Mouse (Mus musculus): ENCODE results near the gene Ergic3.

Ergic3 gene

DNA sequence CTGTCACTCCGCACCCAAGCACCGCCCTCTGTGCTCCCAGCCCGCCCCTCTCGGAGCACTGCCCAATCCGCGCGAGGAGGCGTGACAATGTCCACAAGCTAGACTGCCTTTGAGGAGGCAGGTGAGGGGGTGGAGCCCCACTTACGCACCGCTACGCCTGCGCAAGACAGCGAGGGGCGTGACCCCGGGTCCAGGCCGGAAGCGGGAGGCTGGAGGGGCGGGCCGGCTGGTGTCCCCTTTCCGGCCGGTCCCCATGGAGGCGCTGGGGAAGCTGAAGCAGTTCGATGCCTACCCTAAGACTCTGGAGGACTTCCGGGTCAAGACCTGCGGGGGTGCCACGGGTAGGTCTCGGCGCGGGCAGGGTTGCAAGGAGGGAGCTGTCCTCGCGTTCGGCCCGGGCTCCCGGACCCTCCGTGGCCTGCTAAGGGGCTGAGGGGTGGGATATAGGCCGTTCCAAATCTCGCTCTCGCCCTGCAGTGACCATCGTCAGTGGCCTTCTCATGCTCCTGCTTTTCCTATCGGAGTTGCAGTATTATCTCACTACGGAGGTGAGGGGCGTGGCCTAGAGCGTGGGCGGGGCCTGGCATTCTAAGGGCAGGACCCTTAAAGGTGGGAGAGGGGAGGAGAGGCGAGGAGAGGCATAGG, at the start of gene Ergic3, which contains the start of gene 6430550D23Rik:
Gene Ergic3 (plus strand): TSS at position 158 of the 645 bp plus-strand sequence.
Gene 6430550D23Rik (minus strand): TSS at position 90 of the 645 bp plus-strand sequence.
- DNase-seq (ENCODE audit: low spot score in 2 of 2) = peak; percentile 99

DNA sequence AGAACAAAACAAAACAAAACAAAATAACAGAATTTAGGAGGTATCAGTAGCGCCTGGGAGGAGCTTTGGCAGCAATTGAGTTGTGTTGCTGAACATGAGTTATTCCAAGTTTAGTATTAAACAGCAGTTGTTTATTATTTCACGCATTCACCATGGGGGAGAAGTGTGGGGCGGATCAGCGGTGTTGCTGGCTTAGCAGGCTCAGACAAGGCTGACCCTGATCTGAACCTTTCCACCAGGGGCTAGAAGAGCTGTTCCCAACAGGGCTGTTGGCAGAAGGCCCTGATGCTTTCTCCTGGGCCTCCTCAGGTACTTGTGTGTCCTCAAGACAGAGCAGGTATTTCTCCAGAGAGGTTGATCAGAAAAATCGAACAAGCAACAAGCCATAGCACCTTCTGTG, 47.9 kb upstream of the Ergic3 start:
- DNase-seq (ENCODE audit: low spot score in 2 of 2) = no peak

DNA sequence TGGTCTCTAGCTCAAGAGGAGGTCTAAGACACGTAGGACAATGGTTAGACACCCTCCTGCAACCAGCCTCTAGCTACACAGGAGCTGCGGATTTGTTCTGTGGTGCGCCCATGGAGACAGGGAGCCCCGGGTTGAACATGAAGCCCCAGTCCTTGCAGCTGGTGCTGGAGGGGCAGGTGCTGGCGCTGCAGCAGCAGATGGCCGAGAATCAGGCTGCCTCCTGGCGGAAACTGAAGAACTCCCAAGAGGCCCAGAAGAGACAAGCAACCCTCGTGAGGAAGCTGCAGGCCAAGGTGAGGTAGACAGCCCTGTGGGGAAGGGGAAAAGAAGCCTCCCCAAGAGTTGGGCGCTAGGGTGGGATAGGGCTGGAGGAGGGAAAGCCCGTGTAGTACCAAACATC, 46.0 kb upstream of the Ergic3 start:
- peak; percentile 57 to 71 for DNase-seq (ENCODE audit: low spot score in 2 of 2)

DNA sequence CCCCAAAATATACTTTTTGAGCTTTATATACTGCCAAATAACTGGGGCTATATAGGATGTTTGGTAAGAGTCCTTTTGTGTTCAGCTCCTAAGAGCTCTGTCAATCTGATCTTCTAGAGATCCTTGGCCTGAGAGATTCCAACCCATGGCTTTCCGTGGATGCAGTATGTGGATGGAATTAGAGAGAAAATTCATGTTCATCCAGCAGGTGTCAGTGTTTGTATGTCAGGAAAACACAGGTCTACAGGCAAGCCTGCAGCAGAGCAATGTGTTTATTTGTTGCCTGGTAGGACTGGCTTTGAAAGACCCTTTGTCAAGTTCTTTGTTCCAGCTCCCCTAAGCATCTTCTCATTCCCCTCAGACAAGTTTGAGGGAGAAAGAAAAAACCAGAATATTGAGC, 44.9 kb upstream of the Ergic3 start:
- DNase-seq (ENCODE audit: low spot score in 2 of 2) = no peak

DNA sequence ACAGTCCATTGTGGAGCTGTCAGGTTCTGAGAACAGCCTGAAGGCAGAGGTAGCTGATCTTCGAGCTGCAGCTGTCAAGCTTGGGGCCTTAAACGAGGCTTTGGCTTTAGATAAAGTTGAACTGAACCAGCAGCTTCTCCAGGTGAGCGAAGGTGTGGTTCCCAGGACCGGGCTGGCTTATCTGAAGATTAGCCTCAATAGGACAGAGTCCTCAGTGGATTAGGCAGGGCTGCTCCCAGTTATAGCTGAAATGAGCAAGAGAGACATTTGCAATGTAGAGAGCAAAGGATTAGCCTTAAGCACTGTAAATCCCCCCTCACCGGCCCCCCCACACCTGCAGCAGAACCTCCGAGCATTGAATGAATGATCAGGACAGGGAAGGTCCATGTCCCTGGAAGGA, 34.5 kb upstream of the Ergic3 start:
- no peak for DNase-seq (ENCODE audit: low spot score in 2 of 2)

DNA sequence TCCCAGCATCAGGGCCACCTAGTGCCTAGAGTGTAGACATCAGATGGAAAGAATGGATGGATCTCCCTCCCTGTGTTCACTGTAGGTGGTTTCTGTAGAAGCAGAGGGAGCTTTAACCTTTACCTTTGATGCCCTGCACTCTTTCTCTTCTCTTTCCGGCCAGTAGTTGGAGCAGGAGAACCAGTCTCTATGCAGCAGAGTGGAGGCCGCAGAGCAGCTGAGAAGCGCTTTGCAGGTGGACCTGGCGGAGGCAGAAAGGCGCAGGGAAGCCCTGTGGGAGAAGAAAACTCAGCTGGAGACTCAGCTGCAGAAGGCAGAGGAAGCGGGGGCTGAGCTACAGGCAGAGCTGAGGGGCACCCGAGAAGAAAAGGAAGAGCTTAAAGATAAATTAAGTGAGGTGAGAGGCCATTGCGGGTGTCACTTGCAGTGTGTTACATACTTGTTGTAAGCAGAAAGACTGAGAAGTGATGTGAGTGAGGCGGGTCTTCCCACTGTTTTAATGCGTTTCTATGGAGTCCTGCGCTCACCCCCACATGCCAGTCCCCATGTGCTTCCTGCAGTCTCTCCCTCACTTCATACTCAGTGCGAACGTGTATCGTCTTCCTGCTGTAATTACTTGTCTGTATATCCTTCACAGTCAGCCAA, 33.6 kb upstream of the Ergic3 start:
- peak; percentile 45 for DNase-seq (ENCODE audit: low spot score in 2 of 2)

DNA sequence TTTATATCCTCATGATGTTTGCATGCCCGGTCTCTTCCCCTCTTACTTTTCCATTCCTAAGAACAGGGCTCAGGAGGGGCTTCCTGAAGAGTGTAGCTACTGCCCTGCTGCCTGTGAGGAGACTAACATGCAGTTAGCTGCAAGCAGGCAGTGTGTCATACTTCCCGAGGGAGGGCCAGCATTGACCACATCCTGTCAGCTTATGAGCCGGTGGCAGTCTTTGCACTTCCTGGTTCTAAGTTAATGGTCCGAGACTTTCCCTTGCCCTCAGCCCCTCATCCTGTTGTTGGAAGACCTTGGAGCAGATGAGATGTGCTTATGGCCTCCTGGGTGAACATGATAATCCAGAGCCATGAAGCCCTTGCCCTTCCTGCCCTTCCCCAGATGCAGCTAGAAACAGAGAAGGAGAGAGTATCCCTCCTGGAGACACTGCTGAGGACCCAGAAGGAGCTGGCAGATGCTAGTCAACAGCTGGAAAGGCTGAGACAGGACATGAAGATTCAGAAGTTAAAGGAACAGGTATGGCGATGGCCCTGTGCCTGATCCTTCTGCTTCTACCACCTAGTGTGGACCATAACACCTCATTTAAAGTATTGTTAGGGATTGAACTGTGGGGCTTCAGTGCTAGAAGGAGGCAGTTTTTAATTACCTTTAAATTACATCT, 28.4 kb upstream of the Ergic3 start:
- DNase-seq (ENCODE audit: low spot score in 2 of 2) = peak; percentile 82 to 83

DNA sequence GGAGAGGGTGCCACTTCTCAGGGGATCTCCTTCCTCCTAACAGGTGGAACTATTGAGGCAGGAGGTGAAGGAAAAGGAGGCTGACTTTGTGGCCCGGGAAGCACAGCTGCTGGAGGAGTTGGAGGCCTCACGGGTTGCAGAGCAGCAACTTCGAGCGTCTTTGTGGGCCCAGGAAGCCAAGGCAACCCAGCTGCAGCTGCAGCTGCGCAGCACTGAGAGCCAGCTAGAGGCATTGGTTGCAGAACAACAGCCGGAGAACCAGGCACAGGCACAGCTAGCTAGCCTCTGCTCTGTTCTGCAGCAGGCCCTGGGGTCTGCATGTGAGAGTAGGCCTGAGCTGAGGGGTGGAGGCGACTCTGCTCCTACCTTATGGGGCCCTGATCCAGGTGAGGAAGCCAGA, 22.1 kb upstream of the Ergic3 start:
- DNase-seq (ENCODE audit: low spot score in 2 of 2) = no peak

DNA sequence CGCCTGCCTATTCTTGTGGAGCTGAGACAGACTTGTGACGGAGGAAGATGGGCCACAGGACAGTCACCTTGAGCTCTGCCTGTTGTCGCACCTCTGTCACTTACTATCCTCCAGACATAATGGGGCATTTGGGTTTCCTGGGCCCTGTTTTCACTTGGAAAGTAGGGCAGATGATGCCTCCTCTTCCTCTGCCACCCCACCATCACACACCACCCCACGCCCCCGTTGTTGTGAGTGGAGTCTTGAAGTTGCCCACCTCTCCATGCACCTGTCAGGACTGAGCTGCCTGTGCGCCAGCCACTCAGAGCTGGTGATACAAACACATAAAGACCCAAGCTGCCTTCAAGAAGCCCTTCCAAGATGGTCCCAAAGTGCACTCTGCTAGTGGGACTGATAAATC, 20.7 kb upstream of the Ergic3 start:
- DNase-seq (ENCODE audit: low spot score in 2 of 2) = no peak

DNA sequence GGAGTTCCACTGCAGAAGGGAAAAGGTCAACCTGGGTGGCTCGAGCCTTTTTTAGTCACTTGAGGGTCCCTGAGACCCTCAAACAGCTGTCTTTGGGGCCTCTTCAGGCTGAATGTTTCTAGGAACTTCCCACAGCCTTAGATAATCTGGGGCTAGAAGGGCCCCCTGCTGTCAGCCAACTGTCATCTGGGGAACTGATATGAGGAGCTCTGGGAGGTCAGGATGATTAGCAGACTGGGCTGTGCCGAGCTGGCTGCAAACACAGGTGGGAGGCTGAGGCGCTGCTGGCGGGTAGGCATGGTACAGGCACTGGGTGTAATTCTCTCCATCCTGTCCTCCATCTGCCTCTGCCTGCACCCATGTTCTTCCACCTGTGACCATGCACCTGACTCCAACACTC, 18.8 kb upstream of the Ergic3 start:
- DNase-seq (ENCODE audit: low spot score in 2 of 2) = peak; percentile 39 to 49

DNA sequence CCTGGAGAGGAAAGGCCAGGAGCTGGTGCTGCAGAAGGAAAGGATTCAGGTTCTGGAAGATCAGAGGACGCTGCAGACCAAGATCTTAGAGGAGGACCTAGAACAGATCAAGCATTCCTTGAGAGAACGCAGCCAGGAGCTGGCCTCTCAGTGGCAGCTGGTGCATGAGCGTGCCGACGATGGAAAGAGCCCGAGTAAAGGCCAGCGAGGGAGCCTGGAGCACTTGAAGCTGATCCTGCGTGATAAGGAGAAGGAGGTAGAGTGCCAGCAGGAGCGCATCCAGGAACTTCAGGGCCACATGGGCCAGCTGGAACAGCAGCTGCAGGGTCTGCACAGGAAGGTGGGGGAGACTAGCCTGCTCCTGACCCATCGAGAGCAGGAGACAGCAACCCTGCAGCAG, 16.7 kb upstream of the Ergic3 start:
- no peak for DNase-seq (ENCODE audit: low spot score in 2 of 2)

DNA sequence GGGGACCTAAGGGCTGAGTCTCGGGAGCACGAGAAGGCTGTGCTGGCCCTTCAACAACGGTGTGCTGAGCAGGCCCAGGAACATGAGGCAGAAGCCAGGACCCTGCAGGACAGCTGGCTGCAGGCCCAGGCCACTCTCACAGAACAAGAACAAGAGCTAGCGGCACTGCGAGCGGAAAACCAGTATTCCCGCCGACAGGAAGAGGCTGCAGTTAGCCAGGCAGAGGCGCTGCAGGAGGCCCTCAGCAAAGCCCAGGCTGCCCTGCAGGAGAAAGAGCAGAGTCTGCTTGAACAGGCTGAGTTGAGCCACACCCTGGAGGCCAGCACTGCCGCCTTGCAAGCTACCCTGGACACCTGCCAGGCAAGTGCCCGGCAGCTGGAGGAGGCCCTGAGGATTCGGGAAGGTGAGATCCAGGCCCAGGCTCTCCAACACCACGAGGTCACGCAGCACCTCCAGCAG, 16.0 kb upstream of the Ergic3 start:
- DNase-seq (ENCODE audit: low spot score in 2 of 2) = peak; percentile 22 to 31

DNA sequence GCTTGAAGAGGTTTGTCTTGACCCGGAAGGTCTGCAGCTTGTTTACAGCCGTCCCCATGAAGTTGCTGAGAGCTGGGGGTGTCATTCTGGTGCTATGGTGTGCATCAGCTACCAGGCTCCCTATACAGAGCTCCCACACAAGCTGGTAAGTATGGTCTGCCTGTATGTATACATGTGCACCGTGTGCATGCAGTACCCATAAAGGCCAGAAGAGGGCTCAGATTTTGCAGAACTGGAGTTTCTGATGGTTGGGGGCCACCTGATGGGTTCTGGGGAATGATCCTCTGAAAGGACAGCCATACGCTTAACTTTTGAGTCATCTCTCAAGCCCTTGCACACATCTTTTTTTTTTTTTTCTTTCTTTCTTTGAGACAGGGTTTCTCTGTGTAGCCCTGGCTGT, 2.5 kb upstream of the Ergic3 start:
- DNase-seq (ENCODE audit: low spot score in 2 of 2) = no peak

DNA sequence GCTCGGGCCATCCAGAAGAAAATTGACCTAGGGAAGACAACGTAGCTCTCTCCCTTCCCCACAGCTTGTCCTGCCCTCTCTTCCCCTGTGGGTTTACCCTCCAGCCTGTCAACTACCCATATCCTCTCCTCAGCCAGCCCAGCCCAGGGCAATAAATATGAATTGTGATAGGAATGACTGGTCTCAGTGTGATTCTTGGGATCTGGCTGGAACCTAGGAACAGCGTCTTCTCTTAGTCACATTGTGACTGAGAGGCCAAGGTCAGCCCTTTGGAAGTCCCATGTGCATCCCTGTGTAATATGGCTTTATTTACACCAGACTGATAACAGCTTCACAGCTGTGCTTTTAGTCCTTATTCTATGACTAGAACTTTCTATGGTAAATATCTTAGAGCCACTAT, 10.3 kb downstream of the Ergic3 start:
- no peak for DNase-seq (ENCODE audit: low spot score in 2 of 2)

DNA sequence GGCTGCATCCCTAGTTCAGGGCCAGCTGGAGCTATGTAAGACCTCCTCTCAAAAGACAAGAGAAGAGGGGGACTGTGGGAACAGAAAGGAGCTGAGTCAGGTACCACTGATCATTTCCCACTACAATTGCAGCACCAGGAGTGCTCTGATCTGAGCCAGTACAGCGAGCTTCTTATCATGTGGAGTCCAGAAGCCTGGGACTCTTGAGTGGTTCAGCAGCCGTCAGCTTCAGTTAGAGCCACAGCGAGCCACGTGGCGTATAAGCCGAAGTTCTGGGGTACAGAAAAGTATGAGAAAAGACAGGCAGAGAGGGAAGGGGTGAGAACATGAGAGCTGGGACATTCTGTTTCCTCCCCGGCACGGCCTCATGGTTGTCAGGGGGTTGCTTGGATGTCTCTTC, 13.4 kb downstream of the Ergic3 start:
- DNase-seq (ENCODE audit: low spot score in 2 of 2) = no peak

DNA sequence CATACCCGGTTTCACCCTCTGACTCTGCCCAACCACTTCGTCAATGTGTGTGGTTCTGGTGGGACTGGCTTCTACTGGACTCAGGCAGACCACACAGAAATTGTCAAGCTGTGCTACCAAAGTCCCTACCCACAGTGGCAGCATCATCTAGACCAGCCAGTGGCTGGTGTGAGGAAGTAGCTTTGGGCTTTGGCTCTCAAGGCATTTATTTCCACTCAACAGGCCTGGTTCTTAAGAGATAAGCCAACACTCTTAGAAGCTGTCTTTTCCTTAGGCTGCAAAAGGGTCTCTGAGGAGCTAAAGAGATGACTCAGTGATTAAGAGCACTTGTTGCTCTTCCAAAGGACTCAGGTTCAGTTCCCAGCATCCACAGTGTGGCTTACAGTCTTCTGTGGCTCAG, 13.9 kb downstream of the Ergic3 start:
- DNase-seq (ENCODE audit: low spot score in 2 of 2) = no peak

DNA sequence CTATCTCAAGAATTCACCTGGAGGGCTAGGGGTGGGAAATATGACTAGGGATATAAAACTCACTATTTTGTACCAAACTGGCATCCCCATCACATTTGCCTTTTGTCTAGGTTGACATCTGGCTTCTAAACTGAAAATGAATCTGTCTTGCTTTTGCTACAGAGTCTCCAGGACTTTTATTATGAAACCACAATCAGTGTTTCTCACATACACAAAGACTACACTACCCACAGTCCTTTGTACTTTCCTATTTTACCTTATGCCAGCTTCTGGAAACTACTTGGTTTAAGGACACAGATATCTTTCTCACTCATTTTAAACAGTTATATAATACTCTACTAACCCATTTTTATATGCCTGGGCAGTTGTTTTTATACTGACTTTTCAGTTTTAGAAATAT, 17.6 kb downstream of the Ergic3 start:
- DNase-seq (ENCODE audit: low spot score in 2 of 2) = no peak

DNA sequence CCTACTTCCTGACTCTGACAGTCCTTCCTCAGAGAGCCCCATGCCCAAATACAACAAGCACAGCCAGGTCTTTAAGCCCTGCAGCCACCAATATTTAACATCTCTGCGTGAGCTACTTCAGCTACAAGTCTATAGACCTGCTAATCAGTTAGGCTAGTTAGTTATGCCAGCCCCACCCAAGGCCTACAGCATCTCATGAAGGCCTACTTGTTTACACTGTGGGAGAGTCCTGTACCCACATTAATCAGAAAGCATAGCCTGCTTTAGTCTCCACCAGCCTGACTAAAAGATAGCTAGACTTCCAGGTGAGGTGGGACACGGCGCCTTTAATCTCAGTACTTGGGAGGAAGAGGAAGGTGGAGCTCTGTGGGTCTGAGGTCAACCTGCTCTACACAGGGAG, 31.5 kb downstream of the Ergic3 start:
- DNase-seq (ENCODE audit: low spot score in 2 of 2) = no peak

DNA sequence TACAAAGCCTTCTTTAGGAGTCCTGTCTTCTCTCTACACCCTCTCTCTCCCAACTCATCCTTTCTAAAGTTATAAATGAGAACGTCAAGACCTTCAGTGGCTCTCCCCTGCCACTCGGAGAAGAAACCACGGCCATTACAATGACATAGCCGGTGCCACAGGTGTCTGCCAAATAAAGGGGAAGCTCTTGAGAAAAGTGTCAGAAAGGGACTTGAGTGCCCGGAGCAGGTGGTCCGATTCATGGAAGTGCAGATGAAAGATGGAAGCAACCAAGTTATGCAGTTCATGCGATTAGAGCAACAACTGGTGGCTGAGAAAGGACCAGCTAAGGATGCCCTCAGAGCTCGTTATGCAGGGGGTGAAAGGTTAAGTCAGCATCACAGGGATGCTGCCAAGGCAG, 35.1 kb downstream of the Ergic3 start:
- DNase-seq (ENCODE audit: low spot score in 2 of 2) = no peak

DNA sequence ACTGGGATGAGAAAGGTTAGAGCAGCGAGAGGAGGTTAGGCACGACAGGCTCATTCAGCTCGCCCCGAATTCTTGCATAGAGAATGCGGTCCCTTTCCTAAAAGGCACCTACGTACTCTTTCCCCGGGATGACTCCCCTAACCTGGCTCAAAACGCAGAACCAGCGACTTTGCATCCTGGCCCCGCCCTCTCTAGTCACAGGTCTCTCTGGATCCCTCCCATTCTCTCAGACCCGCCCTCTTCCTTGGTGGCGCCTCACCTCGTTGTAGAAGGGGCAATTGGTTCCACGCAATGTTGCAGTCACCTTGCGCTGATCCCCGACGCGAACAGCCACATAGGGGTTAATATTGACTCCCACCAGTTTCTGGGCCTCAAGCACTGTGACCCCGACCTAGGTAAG, 40.1 kb downstream of the Ergic3 start:
- DNase-seq (ENCODE audit: low spot score in 2 of 2) = peak in 1 of 2 experiments; percentile 8

DNA sequence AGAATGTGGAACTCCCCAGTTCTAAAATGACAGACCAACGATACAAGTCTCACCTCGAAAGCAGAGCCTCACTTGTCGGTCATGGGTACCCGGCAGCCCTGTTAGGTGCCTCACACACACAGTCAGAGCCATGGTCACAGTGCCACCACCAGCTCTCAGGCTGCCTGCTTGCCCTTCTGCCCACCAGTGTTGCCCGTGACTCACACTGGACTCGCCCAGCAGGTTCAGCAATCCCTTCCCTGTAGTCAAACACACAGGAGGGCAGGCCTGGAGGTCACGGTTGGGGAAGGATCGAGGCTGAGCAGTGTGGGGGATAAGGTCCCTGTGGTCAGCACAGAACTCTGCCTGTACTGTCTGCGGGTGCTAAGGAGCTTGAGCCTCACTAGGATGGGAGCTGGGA, 45.0 kb downstream of the Ergic3 start, which contains the start of gene Fer1l4:
Gene Fer1l4 (minus strand): TSS at position 132 of the 400 bp plus-strand sequence.
- DNase-seq (ENCODE audit: low spot score in 2 of 2) = no peak

DNA sequence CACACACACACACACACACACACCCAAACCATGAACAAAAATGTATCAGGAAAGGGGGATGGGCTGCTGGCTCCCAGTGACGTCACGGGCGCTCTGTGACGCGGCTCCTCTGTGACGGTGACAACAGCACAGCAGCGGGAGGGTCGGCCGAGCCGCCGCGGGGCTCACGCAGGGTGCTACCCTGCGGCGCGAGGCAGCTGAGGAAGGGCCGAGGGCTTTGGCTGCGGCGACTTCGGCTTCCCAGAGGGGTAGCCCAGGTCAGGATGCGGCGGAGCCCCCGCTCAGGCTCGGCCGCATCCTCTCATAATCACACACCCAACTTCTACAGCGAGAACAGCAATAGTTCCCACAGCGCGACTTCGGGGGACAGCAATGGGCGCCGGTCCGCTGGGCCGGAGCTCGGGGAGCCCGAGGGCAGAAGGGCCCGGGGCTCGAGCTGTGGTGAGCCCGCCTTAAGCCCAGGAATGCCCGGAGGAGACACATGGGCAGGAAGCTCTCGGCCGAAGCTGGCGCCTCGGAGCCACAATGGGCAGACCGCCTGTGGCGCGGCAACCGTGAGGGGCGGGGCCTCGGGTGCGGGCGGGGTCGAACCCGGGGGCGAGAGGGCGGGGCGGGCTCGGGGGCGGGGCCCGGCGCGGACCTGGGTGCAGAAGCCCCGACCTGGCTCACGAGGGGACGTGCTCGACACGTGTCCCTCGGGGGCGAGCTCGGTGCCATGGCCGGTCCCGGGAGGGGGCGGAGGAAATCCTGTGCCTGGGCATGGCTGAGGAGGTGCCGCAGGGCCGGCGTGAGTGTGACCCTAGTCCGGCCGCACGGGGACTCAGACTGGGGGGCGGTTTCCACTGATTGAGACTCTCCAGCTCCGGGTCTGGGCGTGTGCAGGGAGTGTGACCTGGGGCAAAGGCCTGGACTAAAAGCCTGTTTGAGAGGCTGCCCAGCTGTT, 57.5 kb downstream of the Ergic3 start, which contains the start of gene Spag4:
Gene Spag4 (plus strand): TSS at position 77 of the 943 bp plus-strand sequence.
- peak; percentile 65 to 67 for DNase-seq (ENCODE audit: low spot score in 2 of 2)

Data from spleen, postnatal 36 days (tissue).